Mouse (Mus musculus): ENCODE results near the gene Vegfa. TPM values are rescaled to one million over a fixed set of nuclear protein-coding genes. Genes with fewer than 3 reads are reported as not detected.

Vegfa gene
- polyA plus RNA-seq, 1 experiment from 2014 or later: 6.8 TPM

- Histone ChIP-seq H3K9ac (replicated peaks; ENCODE audit: low read depth, low read length) (no peak overlapping the region), H3K27ac (ENCODE audit: low read length) (peak overlapping the region; percentile 39; the same call in 1 of the 2 replicates), H3K36me3 (ENCODE audit: control insufficient read depth, insufficient read depth, low read length) (no peaks in the 10 kb centered on the region), H3K4me2 (replicated peaks; ENCODE audit: low read depth, low read length) (peak overlapping the region; percentile 83), H3K9me3 (ENCODE audit: control insufficient read depth, low read depth, low read length) (no peaks in the 10 kb centered on the region), H3K27me3 (ENCODE audit: control insufficient read depth, insufficient read depth, low read length) (no peaks in the 10 kb centered on the region), H3K4me3 (ENCODE audit: low read depth, low read length) (no peak overlapping the region), H3K4me1 (ENCODE audit: control insufficient read depth, insufficient read depth, low read length) (peaks cover 29% of the 10 kb centered on the region)
- ATAC-seq (ENCODE audit: insufficient number of reproducible peaks, insufficient read depth, low FRiP score, low read depth): no peak
- WGBS: 25% methylated on average over 2 of the region's 2 CpGs
Measured at GRCm38 (mm10) chr17:46033607-46034006, 1.4 kb upstream of the Vegfa start.

- H3K36me3 ChIP-seq (ENCODE audit: control insufficient read depth, insufficient read depth, low read length): no peaks in the 10 kb centered on the region
- WGBS: 40% methylated on average over 6 of the region's 6 CpGs
- no peaks in the 10 kb centered on the region for H3K27me3 ChIP-seq (ENCODE audit: control insufficient read depth, insufficient read depth, low read length)
- no peak overlapping the region for H3K9ac ChIP-seq (replicated peaks; ENCODE audit: low read depth, low read length)
- no peaks in the 10 kb centered on the region for H3K9me3 ChIP-seq (ENCODE audit: control insufficient read depth, low read depth, low read length)
- no peak overlapping the region; the same call in 1 of the 2 replicates for H3K27ac ChIP-seq (ENCODE audit: low read length)
- ATAC-seq (ENCODE audit: insufficient number of reproducible peaks, insufficient read depth, low FRiP score, low read depth): no peak
- H3K4me1 ChIP-seq (ENCODE audit: control insufficient read depth, insufficient read depth, low read length): peaks cover 32% of the 10 kb centered on the region
- H3K4me3 ChIP-seq (ENCODE audit: low read depth, low read length): no peak overlapping the region
- H3K4me2 ChIP-seq (replicated peaks; ENCODE audit: low read depth, low read length): peak overlapping the region; percentile 83
Measured at GRCm38 (mm10) chr17:46033122-46033521, 953 bp upstream of the Vegfa start.

GRCm38 (mm10) chr17:46031621-46032211, 453 bp downstream of the Vegfa start:
- Histone ChIP-seq H3K9ac (replicated peaks; ENCODE audit: low read depth, low read length) (peak overlapping the region; percentile 99), H3K4me3 (ENCODE audit: low read depth, low read length) (peak overlapping the region; percentile 95), H3K36me3 (ENCODE audit: control insufficient read depth, insufficient read depth, low read length) (no peaks in the 10 kb centered on the region; the same call in 1 of the 2 replicates), H3K27me3 (ENCODE audit: control insufficient read depth, insufficient read depth, low read length) (no peaks in the 10 kb centered on the region), H3K4me2 (replicated peaks; ENCODE audit: low read depth, low read length) (peak overlapping the region; percentile 83), H3K4me1 (ENCODE audit: control insufficient read depth, insufficient read depth, low read length) (peaks cover 43% of the 10 kb centered on the region), H3K27ac (ENCODE audit: low read length) (peak overlapping the region; percentile 99), H3K9me3 (ENCODE audit: control insufficient read depth, low read depth, low read length) (no peaks in the 10 kb centered on the region)
- WGBS: under 1% methylated on average over 50 of the region's 50 CpGs
- no peak for ATAC-seq (ENCODE audit: insufficient number of reproducible peaks, insufficient read depth, low FRiP score, low read depth)

GRCm38 (mm10) chr17:46030731-46031620, 1.2 kb downstream of the Vegfa start:
- peak; percentile 66 for ATAC-seq (ENCODE audit: insufficient number of reproducible peaks, insufficient read depth, low FRiP score, low read depth)
- H3K9ac ChIP-seq (replicated peaks; ENCODE audit: low read depth, low read length): peak overlapping the region; percentile 99
- H3K4me3 ChIP-seq (ENCODE audit: low read depth, low read length): peak overlapping the region; percentile 95
- H3K27ac ChIP-seq (ENCODE audit: low read length): peak overlapping the region; percentile 99
- H3K4me1 ChIP-seq (ENCODE audit: control insufficient read depth, insufficient read depth, low read length): peaks cover 48% of the 10 kb centered on the region
- H3K27me3 ChIP-seq (ENCODE audit: control insufficient read depth, insufficient read depth, low read length): no peaks in the 10 kb centered on the region
- WGBS: under 1% methylated on average over 83 of the region's 92 CpGs
- H3K4me2 ChIP-seq (replicated peaks; ENCODE audit: low read depth, low read length): peak overlapping the region; percentile 83
- no peaks in the 10 kb centered on the region for H3K9me3 ChIP-seq (ENCODE audit: control insufficient read depth, low read depth, low read length)
- H3K36me3 ChIP-seq (ENCODE audit: control insufficient read depth, insufficient read depth, low read length): peaks cover 7% of the 10 kb centered on the region

- under 1% methylated on average over 39 of the region's 43 CpGs for WGBS
- Histone ChIP-seq H3K27me3 (ENCODE audit: control insufficient read depth, insufficient read depth, low read length) (no peaks in the 10 kb centered on the region), H3K4me3 (ENCODE audit: low read depth, low read length) (peak overlapping the region; percentile 95), H3K9ac (replicated peaks; ENCODE audit: low read depth, low read length) (peak overlapping the region; percentile 99), H3K4me1 (ENCODE audit: control insufficient read depth, insufficient read depth, low read length) (peaks cover 51% of the 10 kb centered on the region), H3K27ac (ENCODE audit: low read length) (peak overlapping the region; percentile 99), H3K4me2 (replicated peaks; ENCODE audit: low read depth, low read length) (peak overlapping the region; percentile 83), H3K9me3 (ENCODE audit: control insufficient read depth, low read depth, low read length) (no peaks in the 10 kb centered on the region), H3K36me3 (ENCODE audit: control insufficient read depth, insufficient read depth, low read length) (peaks cover 14% of the 10 kb centered on the region)
- peak; percentile 10 for ATAC-seq (ENCODE audit: insufficient number of reproducible peaks, insufficient read depth, low FRiP score, low read depth)
Measured at GRCm38 (mm10) chr17:46030323-46030730, 1.8 kb downstream of the Vegfa start.

- WGBS: 12% methylated on average over 7 of the region's 7 CpGs
- peaks cover 20% of the 10 kb centered on the region for H3K36me3 ChIP-seq (ENCODE audit: control insufficient read depth, insufficient read depth, low read length)
Measured at GRCm38 (mm10) chr17:46029554-46030207, 2.5 kb downstream of the Vegfa start.

GRCm38 (mm10) chr17:46029052-46029553, 3.1 kb downstream of the Vegfa start:
- WGBS: 24% methylated on average over 2 of the region's 2 CpGs
- peaks cover 49% of the 10 kb centered on the region for H3K4me1 ChIP-seq (ENCODE audit: control insufficient read depth, insufficient read depth, low read length)
- H3K4me3 ChIP-seq (ENCODE audit: low read depth, low read length): peak overlapping the region; percentile 95
- H3K36me3 ChIP-seq (ENCODE audit: control insufficient read depth, insufficient read depth, low read length): peaks cover 25% of the 10 kb centered on the region
- no peaks in the 10 kb centered on the region for H3K27me3 ChIP-seq (ENCODE audit: control insufficient read depth, insufficient read depth, low read length)
- H3K27ac ChIP-seq (ENCODE audit: low read length): peak overlapping the region; percentile 80; the same call in 1 of the 2 replicates
- peak overlapping the region; percentile 83 for H3K4me2 ChIP-seq (replicated peaks; ENCODE audit: low read depth, low read length)
- no peak for ATAC-seq (ENCODE audit: insufficient number of reproducible peaks, insufficient read depth, low FRiP score, low read depth)
- H3K9ac ChIP-seq (replicated peaks; ENCODE audit: low read depth, low read length): peak overlapping the region; percentile 99
- no peaks in the 10 kb centered on the region for H3K9me3 ChIP-seq (ENCODE audit: control insufficient read depth, low read depth, low read length)

More at GRCm38 (mm10) chr17:46029554-46030207, 2.5 kb downstream of the Vegfa start:
- ATAC-seq (ENCODE audit: insufficient number of reproducible peaks, insufficient read depth, low FRiP score, low read depth): no peak
- H3K4me1 ChIP-seq (ENCODE audit: control insufficient read depth, insufficient read depth, low read length): peaks cover 51% of the 10 kb centered on the region
- no peaks in the 10 kb centered on the region for H3K9me3 ChIP-seq (ENCODE audit: control insufficient read depth, low read depth, low read length)
- H3K4me2 ChIP-seq (replicated peaks; ENCODE audit: low read depth, low read length): peak overlapping the region; percentile 83
- H3K4me3 ChIP-seq (ENCODE audit: low read depth, low read length): peak overlapping the region; percentile 95
- H3K27me3 ChIP-seq (ENCODE audit: control insufficient read depth, insufficient read depth, low read length): no peaks in the 10 kb centered on the region
- peak overlapping the region; percentile 99 for H3K27ac ChIP-seq (ENCODE audit: low read length)
- H3K9ac ChIP-seq (replicated peaks; ENCODE audit: low read depth, low read length): peak overlapping the region; percentile 99

Data from stomach, embryonic 14.5 days (tissue).